Mouse (Mus musculus) liver, postnatal 0 days (tissue): ENCODE data around the gene Enam. TPM values are rescaled to one million over a fixed set of nuclear protein-coding genes. Genes with fewer than 3 reads are reported as not detected.

ENCODE experiments used
- ATAC-seq: fragments of 200-750 bp; cut with Nextera tagmentation; 2 replicates; pipeline ENCODE4 v1.8.0; 2017; ENCODE audit warnings: mild to moderate bottlenecking, moderate library complexity
- DNase-seq: peaks from one replicate; pipeline ENCODE4 v3.0.0-alpha.2; 2016
- H3K27ac ChIP-seq: fragments of 300-500 bp; sonication (generic); 2 replicates; pipeline ENCODE4 v1.5.1; 2014; ENCODE audit warnings: antibody characterized with exemption, moderate library complexity, mild to moderate bottlenecking, low read depth
- H3K27me3 ChIP-seq: fragments of 300-500 bp; sonication (generic); 2 replicates; pipeline ENCODE4 v1.6.1; 2014; ENCODE audit warnings: low read length, control low read depth, mixed read lengths; ENCODE audit not compliant: insufficient read depth
- H3K36me3 ChIP-seq: fragments of 300-500 bp; sonication (generic); replicated peaks from 2 replicates; pipeline ENCODE4 v1.6.1; 2014; ENCODE audit warnings: mild to moderate bottlenecking, control low read depth, low read length, moderate library complexity, mixed read lengths; ENCODE audit not compliant: insufficient read depth
- H3K4me1 ChIP-seq: fragments of 300-500 bp; sonication (generic); 2 replicates; pipeline ENCODE4 v1.6.1; 2014; ENCODE audit warnings: antibody characterized with exemption, mild to moderate bottlenecking, control low read depth; ENCODE audit not compliant: insufficient read depth
- H3K4me2 ChIP-seq: fragments of 300-500 bp; sonication (generic); 2 replicates; pipeline ENCODE4 v1.6.1; 2014; ENCODE audit warnings: low read depth, mild to moderate bottlenecking, low read length, moderate library complexity, mixed read lengths
- H3K4me3 ChIP-seq: fragments of 300-500 bp; sonication (generic); 2 replicates; pipeline ENCODE4 v1.5.1; 2014; ENCODE audit warnings: low read depth, low read length
- H3K9ac ChIP-seq: fragments of 300-500 bp; sonication (generic); replicated peaks from 2 replicates; pipeline ENCODE4 v1.6.1; 2014; ENCODE audit warnings: mild to moderate bottlenecking, moderate library complexity
- H3K9me3 ChIP-seq: fragments of 300-500 bp; sonication (generic); 2 replicates; pipeline ENCODE4 v1.6.1; 2016; ENCODE audit warnings: mild to moderate bottlenecking, control low read depth, low read length, mixed read lengths
- CTCF ChIP-seq: sonication (generic); IDR thresholded peaks from 2 replicates; pipeline ENCODE4 v1.5.1; 2016; ENCODE audit warnings: antibody characterized with exemption, low read depth
- EP300 ChIP-seq: IDR thresholded peaks from 2 replicates; pipeline ENCODE4 v1.6.1; 2016; ENCODE audit warnings: antibody characterized with exemption, low read depth, mild to moderate bottlenecking
- WGBS: fragments of 180-500 bp; shearing (Covaris S2); extraction: QIAGEN DNeasy Blood & Tissue Kit; methylation state at CpG from one replicate; pipeline ENCODE4 v1.1.7; 2014; ENCODE audit not compliant: insufficient replicate concordance; 5-methylcytosine and 5-hydroxymethylcytosine counted together
- polyA plus RNA-seq: library from polyadenylated mRNA; unstranded; fragments of >200 nt; fragmentation: Nextera tagmentation; extraction: Ambion mirVana; gene quantifications from 2 replicates; pipeline ENCODE4 v1.2.1, GENCODE M21; 2015

Enam gene
- not detected in 2 replicates for polyA plus RNA-seq

- Histone ChIP-seq H3K27me3 (no peaks in the 10 kb centered on the region), H3K36me3 (no peaks in the 10 kb centered on the region), H3K4me1 (no peaks in the 10 kb centered on the region), H3K9me3 (no peaks in the 10 kb centered on the region), H3K27ac (no peak within 1 kb of the TSS), H3K4me2 (no peak within 1 kb of the TSS), H3K4me3 (no peak within 1 kb of the TSS), H3K9ac (no peak within 1 kb of the TSS)
- DNase-seq (no peak), ATAC-seq (no peak)
- TF ChIP-seq EP300 (no peak), CTCF (no peak)
Observed at GRCm38 (mm10) chr5:88487675-88488074, at the start of gene Enam. TSS of gene Enam (plus strand) at chr5:88487975.

- no peaks in the 10 kb centered on the region for H3K9me3 ChIP-seq
- H3K36me3 ChIP-seq = no peaks in the 10 kb centered on the region
- no peaks in the 10 kb centered on the region for H3K27me3 ChIP-seq
- no peak within 1 kb of the TSS for H3K4me3 ChIP-seq
- TF ChIP-seq CTCF (no peak), EP300 (no peak)
- no peak for ATAC-seq
- no peak within 1 kb of the TSS for H3K9ac ChIP-seq
- DNase-seq = no peak
- H3K4me1 ChIP-seq = no peaks in the 10 kb centered on the region
- no peak within 1 kb of the TSS for H3K4me2 ChIP-seq
- WGBS = 68% methylated on average over 3 of the region's 3 CpGs
- H3K27ac ChIP-seq = no peak within 1 kb of the TSS
Observed at GRCm38 (mm10) chr5:88455691-88456090, 32.1 kb upstream of the Enam start, which contains the start of gene Ambn. TSS of gene Ambn (plus strand) at chr5:88455991.

GRCm38 (mm10) chr5:88467471-88467870 is 20.3 kb upstream of the Enam start:
- Histone ChIP-seq H3K4me1 (no peaks in the 10 kb centered on the region), H3K4me2 (no peak overlapping the region), H3K36me3 (no peaks in the 10 kb centered on the region), H3K27me3 (no peaks in the 10 kb centered on the region), H3K9ac (no peak overlapping the region), H3K27ac (no peak overlapping the region), H3K4me3 (no peak overlapping the region), H3K9me3 (no peaks in the 10 kb centered on the region)
- 54% methylated on average over 2 of the region's 2 CpGs for WGBS
- no peak for TF ChIP-seq CTCF
- TF ChIP-seq EP300 = no peak
- no peak for ATAC-seq
- no peak for DNase-seq

- Histone ChIP-seq H3K27ac (no peak overlapping the region), H3K36me3 (no peaks in the 10 kb centered on the region), H3K27me3 (no peaks in the 10 kb centered on the region), H3K4me3 (no peak overlapping the region), H3K9me3 (no peaks in the 10 kb centered on the region), H3K4me2 (no peak overlapping the region), H3K9ac (no peak overlapping the region), H3K4me1 (no peaks in the 10 kb centered on the region)
- no peak for DNase-seq
- TF ChIP-seq CTCF = no peak
- TF ChIP-seq EP300 = no peak
- no peak for ATAC-seq
- 63% methylated on average over 4 of the region's 4 CpGs for WGBS
Observed at GRCm38 (mm10) chr5:88468807-88469704, 18.7 kb upstream of the Enam start.

- ATAC-seq = no peak
- H3K4me1 ChIP-seq = no peaks in the 10 kb centered on the region
- no peak for TF ChIP-seq EP300
- no peak for TF ChIP-seq CTCF
- no peaks in the 10 kb centered on the region for H3K27me3 ChIP-seq
- no peaks in the 10 kb centered on the region for H3K9me3 ChIP-seq
- H3K9ac ChIP-seq = no peak overlapping the region
- H3K4me2 ChIP-seq = no peak overlapping the region
- H3K4me3 ChIP-seq = no peak overlapping the region
- H3K36me3 ChIP-seq = no peaks in the 10 kb centered on the region
- H3K27ac ChIP-seq = no peak overlapping the region
- 55% methylated on average over 2 of the region's 2 CpGs for WGBS
- DNase-seq = no peak
Observed at GRCm38 (mm10) chr5:88489004-88489403, 1.2 kb downstream of the Enam start.

- no peak for ATAC-seq
- TF ChIP-seq EP300 (no peak), CTCF (no peak)
- Histone ChIP-seq H3K4me2 (no peak overlapping the region), H3K27me3 (no peaks in the 10 kb centered on the region), H3K36me3 (no peaks in the 10 kb centered on the region), H3K27ac (no peak overlapping the region), H3K4me1 (no peaks in the 10 kb centered on the region), H3K9ac (no peak overlapping the region), H3K9me3 (no peaks in the 10 kb centered on the region), H3K4me3 (no peak overlapping the region)
- no peak for DNase-seq
- 74% methylated on average over 5 of the region's 5 CpGs for WGBS
Observed at GRCm38 (mm10) chr5:88491111-88491510, 3.3 kb downstream of the Enam start.
